Mouse (Mus musculus) heart, postnatal 14 days (tissue): ENCODE measurements around the gene Lcn12. TPM values are rescaled to one million over a fixed set of nuclear protein-coding genes. Genes with fewer than 3 reads are reported as not detected.

Experiments
- DNase-seq, 2 experiments: peaks; one replicate each; pipeline ENCODE4 v3.0.0; 2021 to 2022
- intact Hi-C: fragments of 180-260 bp; cut with DNase I; formaldehyde crosslinking; loops from one replicate; pipeline ENCODE4 v1.15.1; 2025
- total RNA-seq, 2 experiments: library from RNA; stranded (reverse); gene quantifications; 2 replicates each; pipeline ENCODE4 v1.2.3; 2021

The Lcn12 gene
- total RNA-seq, 2 experiments from 2014 or later = not detected

- intact Hi-C loops = no loop called here
- no peak for DNase-seq
These were observed 4.3 kb upstream of the Lcn12 start for GRCm38 (mm10) chr2:25497846-25498575.

DNA sequence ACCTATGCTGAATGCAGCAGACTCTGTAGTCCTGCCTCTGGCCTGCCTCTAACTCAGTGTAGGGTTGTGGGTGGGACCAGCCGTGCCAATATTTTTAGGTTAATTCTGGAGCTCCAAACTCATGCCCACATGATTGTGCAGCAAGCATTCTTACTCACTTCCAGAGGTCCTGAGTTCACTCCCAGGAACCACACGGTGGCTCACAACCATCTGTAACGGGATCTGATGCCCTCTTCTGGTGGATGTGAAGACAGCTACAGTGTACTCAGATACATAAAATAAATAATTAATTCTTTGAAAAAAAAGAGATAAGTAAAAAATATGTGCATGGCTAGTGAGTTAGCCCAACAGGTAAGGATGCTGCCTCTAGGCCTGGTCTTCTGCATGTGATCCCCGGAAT lies 2.8 kb upstream of the Lcn12 start:
- intact Hi-C loops = no loop called here
- DNase-seq = no peak

GRCm38 (mm10) chr2:25492988-25493387 lies 723 bp downstream of the Lcn12 start:
- intact Hi-C loops = no loop called here
- no peak for DNase-seq

DNA sequence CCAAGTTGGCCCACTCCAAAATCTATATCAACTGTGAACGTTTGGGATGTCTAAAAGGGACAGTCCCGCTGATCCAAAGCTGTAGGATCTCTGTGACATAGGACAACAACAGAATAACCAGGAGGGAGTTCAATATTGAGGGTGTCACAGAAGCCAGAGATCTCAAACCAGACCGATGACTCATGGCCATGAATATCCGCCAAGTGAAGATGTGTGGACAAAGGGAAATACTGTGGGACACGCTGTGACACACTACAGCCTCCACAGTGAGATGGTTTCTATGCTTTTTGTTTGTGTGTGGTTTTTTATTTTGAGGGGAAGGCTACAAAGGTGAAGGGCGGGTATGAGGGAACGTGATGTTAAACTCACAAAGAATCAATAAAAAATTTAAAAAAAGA lies 5.0 kb downstream of the Lcn12 start:
- intact Hi-C loops = no loop called here
- no peak for DNase-seq

DNA sequence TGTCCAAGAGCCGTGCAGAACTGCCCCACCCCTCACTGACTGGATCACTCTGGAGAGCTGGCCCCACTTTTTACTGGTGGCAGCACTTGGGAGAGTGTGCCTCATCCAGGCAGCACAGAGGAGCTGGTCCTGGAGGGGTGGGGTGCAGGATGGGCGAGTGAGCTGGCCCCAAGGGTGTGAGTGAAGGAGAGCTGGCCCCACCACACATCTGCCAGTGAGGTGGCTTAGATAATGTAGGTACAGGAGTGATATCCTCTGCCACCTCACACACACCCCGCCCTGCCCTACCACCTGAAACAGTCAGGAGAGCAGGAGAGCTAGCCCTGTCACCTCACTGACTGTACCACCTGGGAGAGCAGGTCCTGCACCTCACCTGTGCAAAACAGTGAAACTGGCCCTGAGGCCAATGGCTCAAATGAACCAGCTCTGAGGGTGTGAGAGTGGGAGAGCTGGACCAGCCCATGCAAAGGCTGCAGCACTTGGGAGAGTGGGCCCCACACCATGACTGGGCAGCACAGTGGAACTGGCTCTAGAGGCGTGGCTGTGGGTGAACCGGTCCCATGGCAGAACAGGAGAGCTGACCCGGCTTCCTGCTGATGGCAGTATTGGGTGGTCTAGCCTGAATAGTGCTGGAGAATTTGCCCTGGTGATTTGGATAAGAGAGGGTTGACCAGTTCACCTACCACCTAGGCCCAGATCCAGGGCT lies 5.6 kb downstream of the Lcn12 start:
- DNase-seq = no peak
- intact Hi-C loops = no loop called here

DNA sequence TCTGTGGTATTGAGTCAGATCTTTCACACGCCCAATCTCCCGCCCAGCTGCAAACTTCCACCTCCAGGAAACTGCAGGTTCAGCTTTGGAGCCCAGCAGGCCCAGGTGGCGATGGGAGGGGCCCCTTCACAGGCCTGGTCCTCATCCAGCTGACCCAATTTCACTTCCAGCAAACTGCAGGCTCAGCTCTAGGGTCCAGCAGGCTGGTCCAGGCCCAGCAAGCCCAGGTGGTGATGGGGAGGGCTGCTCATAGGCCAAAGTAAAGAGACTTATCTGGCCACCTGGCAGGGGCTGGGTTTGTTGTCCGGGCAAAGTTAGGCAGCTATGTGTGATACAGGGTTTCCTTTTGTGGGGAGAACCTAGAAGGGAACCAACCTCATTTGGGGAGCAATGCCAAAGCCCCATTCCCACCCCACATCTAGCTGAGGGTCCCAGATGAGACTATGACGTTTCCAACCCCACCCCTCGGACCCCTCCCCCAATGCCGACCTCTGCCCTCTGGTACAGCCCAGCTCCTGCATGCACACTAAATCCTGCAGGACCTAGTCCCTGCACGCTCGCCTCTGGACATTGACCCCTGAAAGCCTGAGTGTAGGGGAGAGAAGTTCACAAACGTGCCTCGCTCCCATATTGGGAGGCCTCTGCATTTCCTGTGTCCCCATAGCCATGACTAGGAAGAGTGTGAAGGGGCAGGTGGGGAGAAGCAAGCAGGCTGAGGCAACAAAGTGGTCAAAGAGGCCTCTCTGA lies 8.6 kb downstream of the Lcn12 start:
- intact Hi-C loops = no loop called here
- DNase-seq = no peak

DNA sequence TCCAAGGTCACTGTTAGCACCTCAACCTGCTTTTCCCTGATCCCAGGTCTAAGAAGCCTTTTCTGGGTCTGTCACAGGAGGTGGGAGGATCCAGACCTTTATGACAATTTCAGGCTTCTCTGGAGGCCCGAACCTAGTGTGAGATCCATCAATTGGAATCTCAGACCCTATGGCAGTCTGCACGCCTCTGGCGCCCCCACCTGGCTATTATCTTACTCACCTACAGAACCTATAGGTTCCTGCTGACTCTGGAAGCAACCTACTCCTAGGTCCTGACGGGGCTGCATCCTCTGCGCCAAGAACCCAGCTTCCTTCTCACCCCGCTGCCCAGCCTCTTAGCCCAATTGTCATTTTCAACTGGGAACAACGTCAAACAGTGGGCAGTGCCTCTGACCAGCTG lies 10.7 kb downstream of the Lcn12 start:
- intact Hi-C loops = loop anchor here (1.0 kb wide), 1 partner anchor 61 kb away; no protein-coding TSS in a partner anchor
- DNase-seq = peak; percentile 35 to 44

DNA sequence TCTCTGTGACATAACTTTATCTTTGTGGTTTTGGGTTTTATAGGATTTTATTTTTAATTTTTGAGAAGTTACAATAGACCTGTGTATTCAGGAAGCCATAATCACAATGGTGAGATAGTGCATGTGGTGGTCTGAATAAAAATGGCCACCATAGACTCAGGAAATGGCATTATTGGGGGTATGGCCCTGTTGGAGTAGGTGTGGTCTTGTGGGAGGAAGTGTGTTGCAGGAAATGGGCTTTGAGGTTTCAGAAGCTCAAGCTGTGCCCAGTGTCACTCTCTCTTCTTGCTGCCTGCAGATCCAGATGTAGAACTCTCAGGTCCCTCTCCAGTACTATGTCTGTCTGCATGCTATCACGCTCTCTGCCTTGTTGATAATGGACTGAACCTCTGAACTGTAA lies 13.2 kb downstream of the Lcn12 start:
- intact Hi-C loops = no loop called here
- DNase-seq = no peak

GRCm38 (mm10) chr2:25479551-25480311 lies 14.0 kb downstream of the Lcn12 start:
- no peak for DNase-seq
- intact Hi-C loops = no loop called here

DNA sequence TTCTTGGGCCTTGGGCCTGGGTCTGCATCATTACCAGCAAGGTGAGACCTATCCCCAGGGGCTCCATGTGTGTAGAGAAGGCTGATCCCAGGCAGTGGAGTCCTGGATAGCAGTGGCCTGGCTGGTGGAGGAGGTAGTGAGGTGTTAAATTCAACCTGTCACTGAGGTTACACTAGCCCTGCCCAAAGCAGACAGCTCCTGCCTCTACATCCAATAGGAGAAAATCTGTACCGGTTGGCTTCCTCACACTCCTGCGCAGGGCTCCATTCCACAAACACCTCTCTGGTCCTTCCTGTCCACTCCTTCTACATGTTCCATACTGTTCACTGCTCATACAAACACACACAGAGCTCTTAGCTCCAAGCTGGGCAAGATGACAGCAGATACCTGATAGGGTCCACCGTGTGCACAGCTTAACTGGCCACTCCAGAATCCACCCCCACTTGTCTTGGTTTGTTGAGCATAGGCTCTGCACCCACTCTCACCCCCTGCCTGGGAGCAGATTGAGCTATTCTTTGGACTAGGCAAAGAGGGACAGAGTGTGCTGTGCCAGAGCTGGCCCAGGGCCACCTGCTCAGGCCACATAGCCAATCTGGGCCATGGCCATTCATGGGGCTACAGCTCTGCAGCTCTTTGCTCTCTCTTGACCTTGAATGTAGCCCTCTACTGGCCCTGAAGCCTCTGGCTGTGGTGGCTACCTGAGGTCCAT lies 15.6 kb downstream of the Lcn12 start:
- intact Hi-C loops = no loop called here

DNA sequence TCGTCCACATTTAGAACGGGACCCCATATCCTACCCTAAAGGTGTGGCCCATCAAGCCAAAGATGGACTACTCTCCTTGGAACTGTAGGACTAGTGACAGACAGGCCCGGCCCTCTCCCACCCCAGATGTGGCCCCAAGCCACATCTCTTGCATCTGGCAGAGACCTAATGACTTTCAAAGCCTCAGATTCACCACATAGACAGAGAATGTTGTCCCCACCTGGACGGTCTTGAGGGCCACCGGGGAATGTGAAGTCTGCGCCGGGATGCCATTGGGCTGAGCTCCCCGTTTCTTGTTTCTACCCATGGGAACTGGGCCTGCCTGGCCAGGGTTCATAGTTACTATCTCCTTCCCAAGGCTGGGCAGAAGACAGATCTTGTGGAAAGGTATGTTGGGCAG lies 16.2 kb downstream of the Lcn12 start:
- DNase-seq = no peak
- intact Hi-C loops = no loop called here

More for the DNA sequence above, 15.6 kb downstream of the Lcn12 start:
- peak; percentile 53 to 63 for DNase-seq

DNA sequence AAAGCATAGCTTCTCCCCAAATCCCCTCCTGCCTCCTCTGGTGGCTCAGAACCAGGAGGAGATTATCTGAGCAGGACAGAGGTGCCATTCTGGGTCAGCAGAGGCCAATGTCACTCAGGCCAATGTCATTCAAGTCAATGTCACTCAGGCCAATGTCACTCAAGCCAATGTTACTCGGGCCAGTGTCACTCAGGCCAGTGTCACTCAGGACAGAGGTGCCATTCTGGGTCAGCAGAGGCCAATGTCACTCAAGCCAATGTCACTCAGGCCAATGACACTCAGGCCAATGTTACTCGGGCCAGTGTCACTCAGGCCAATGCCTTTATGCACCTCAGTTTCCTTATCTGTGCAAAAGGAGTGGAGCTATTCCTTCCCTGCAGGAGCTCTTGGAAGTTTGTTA lies 21.2 kb downstream of the Lcn12 start:
- intact Hi-C loops = no loop called here
- no peak for DNase-seq

- intact Hi-C loops = no loop called here
These were observed 23.7 kb downstream of the Lcn12 start, which contains the start of gene Ptgds for GRCm38 (mm10) chr2:25469969-25470368. TSS of gene Ptgds (minus strand) at chr2:25470046.

GRCm38 (mm10) chr2:25468962-25469915 lies 24.5 kb downstream of the Lcn12 start:
- peak; percentile 49 to 65 for DNase-seq
- intact Hi-C loops = no loop called here

More at GRCm38 (mm10) chr2:25469969-25470368, 23.7 kb downstream of the Lcn12 start, which contains the start of gene Ptgds:
- no peak for DNase-seq

DNA sequence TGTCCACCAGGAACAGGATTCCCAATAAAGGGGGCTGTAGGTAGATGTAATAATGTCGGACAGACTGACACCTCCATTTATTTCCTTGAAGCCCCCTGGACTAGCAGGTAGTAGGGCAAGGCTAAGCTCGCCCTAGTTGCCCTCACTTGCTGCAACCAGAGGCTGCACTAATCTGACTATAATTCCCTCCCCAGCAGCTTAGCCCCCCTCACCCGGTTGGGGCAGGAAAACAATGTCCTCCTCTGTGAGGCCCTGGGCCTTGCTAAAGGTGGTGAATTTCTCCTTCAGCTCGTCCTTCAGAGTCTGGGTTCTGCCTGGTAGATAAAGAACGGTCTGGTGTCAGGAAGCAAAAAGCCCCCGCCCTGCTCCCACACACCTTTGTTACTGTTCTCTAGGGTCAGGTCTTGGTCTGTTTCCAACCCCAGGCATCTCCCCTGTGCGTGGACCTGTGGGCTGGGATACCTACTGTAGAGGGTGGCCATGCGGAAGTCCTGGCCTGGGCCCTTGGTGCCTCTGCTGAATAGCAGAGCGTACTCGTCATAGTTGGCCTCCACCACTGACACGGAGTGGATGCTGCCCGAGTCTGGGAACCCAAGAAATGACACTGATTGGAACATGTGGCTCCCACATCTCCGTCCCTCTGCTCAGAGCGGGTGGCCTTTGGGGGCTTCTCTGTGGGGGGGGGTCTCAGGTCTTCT lies 26.0 kb downstream of the Lcn12 start:
- DNase-seq = peak in 1 of 2 experiments; percentile 42
- intact Hi-C loops = no loop called here

DNA sequence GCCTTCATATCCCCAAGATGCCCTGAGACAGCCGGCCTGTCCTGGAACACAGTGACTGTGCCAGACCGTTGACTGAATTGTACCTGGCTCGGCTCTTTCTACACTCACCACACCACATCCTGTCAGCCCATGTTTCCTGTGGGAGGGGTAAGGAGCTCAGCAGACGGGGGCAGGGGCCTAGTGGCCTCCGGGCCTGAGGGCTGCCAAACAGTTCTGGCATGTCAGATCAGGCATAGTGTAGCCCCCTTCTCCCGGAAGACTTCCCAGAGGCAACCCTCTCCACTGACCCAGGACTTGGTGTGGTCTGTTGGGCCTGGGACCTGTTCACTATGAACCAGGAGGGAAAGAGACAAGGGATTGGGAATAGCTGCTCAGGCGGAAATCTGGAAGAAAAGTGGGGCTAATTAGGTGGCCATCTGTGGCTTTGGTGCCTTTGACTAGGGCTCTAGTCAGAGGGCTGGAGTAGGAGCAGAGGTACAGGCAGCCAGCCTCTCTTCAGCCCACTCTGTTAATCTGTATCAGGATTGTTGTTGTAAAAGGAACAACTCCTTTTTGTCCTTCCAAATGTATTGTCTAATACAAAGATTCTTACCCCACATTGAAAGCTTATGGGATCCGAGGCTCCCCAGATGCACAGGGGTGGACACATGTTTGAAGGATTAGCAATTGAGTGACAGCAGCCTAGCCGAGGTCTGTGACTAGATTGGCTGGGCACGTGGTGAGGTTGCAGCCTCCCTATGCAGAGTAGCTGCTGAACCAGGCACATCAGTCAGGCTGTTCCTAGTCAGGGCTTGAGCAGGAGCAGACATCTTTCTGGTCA lies 27.7 kb downstream of the Lcn12 start:
- DNase-seq = no peak
- intact Hi-C loops = no loop called here

- DNase-seq = no peak
- intact Hi-C loops = no loop called here
These were observed 28.5 kb downstream of the Lcn12 start for GRCm38 (mm10) chr2:25465256-25465655.
